Mouse (Mus musculus) bone marrow macrophage, adult 2 months (primary cell): ENCODE data around the gene Dhx32. TPM values are rescaled to one million over a fixed set of nuclear protein-coding genes. Genes with fewer than 3 reads are reported as not detected.

Experiments used
- H3K27ac ChIP-seq: 2 replicates; pipeline ENCODE4 v1.5.1; 2012; ENCODE audit warnings: low read depth, low read length; ENCODE audit not compliant: insufficient read depth
- H3K4me1 ChIP-seq: 2 replicates; pipeline ENCODE4 v1.6.1; 2012; ENCODE audit warnings: low read length; ENCODE audit not compliant: control insufficient read depth, insufficient read depth
- H3K4me3 ChIP-seq: 2 replicates; pipeline ENCODE4 v1.5.1; 2012; ENCODE audit warnings: mild to moderate bottlenecking, low read length, moderate library complexity; ENCODE audit not compliant: insufficient read depth
- CTCF ChIP-seq: IDR thresholded peaks from 2 replicates; pipeline ENCODE4 v1.5.1; 2012; ENCODE audit warnings: low read depth, mild to moderate bottlenecking, low read length, moderate library complexity
- POLR2A ChIP-seq: IDR thresholded peaks from 2 replicates; pipeline ENCODE4 v1.6.1; 2012; ENCODE audit warnings: mild to moderate bottlenecking, low read depth, low read length, borderline replicate concordance
- polyA plus RNA-seq: library from polyadenylated mRNA; stranded (reverse); fragments of >200 nt; gene quantifications from 2 replicates; pipeline ENCODE4 v1.2.4, GENCODE M21; 2012; ENCODE audit not compliant: missing spikeins, insufficient read depth, insufficient read length

Gene Dhx32
- polyA plus RNA-seq, 1 experiment, result 13.7 TPM

GRCm38 (mm10) chr7:133758716-133759115 is 23.8 kb downstream of the Dhx32 start:
- Histone ChIP-seq H3K4me3 (no peak overlapping the region), H3K27ac (no peak overlapping the region), H3K4me1 (peaks cover 9% of the 10 kb centered on the region)
- TF ChIP-seq POLR2A (no peak), CTCF (no peak; the same call in 1 of the 2 replicates)

GRCm38 (mm10) chr7:133757961-133758455 is 24.5 kb downstream of the Dhx32 start:
- Histone ChIP-seq H3K4me3 (no peak overlapping the region), H3K27ac (no peak overlapping the region), H3K4me1 (peaks cover 9% of the 10 kb centered on the region)
- TF ChIP-seq CTCF (no peak), POLR2A (no peak)

GRCm38 (mm10) chr7:133751163-133751562 is 31.4 kb downstream of the Dhx32 start:
- Histone ChIP-seq H3K27ac (no peak overlapping the region), H3K4me3 (no peak overlapping the region), H3K4me1 (no peaks in the 10 kb centered on the region)
- no peak for TF ChIP-seq POLR2A
- TF ChIP-seq CTCF, result no peak

- no peak overlapping the region for H3K4me3 ChIP-seq
- no peak overlapping the region for H3K27ac ChIP-seq
- TF ChIP-seq CTCF (no peak), POLR2A (no peak)
- H3K4me1 ChIP-seq, result no peaks in the 10 kb centered on the region
Measured at GRCm38 (mm10) chr7:133750666-133751065, 31.9 kb downstream of the Dhx32 start.

- TF ChIP-seq POLR2A (no peak), CTCF (no peak)
Measured at GRCm38 (mm10) chr7:133748753-133749152, 33.8 kb downstream of the Dhx32 start.

GRCm38 (mm10) chr7:133747372-133747771 is 35.2 kb downstream of the Dhx32 start:
- Histone ChIP-seq H3K4me1 (peaks cover 22% of the 10 kb centered on the region), H3K27ac (no peak overlapping the region), H3K4me3 (no peak overlapping the region)
- TF ChIP-seq CTCF (no peak), POLR2A (no peak)

More at GRCm38 (mm10) chr7:133748753-133749152, 33.8 kb downstream of the Dhx32 start:
- Histone ChIP-seq H3K4me3 (no peak overlapping the region), H3K4me1 (peaks cover 11% of the 10 kb centered on the region), H3K27ac (no peak overlapping the region)

- TF ChIP-seq POLR2A, result no peak
- no peak for TF ChIP-seq CTCF
- Histone ChIP-seq H3K27ac (peak overlapping the region; percentile 65), H3K4me3 (no peak overlapping the region), H3K4me1 (peaks cover 22% of the 10 kb centered on the region)
Measured at GRCm38 (mm10) chr7:133744701-133745100, 37.8 kb downstream of the Dhx32 start.

- Histone ChIP-seq H3K27ac (peak overlapping the region; percentile 65), H3K4me1 (peaks cover 22% of the 10 kb centered on the region), H3K4me3 (no peak overlapping the region)
- TF ChIP-seq CTCF (no peak), POLR2A (no peak)
Measured at GRCm38 (mm10) chr7:133744209-133744608, 38.3 kb downstream of the Dhx32 start.

- H3K27ac ChIP-seq, result peak overlapping the region; percentile 65
- TF ChIP-seq CTCF (no peak), POLR2A (no peak)
- no peak overlapping the region for H3K4me3 ChIP-seq
- H3K4me1 ChIP-seq, result peaks cover 22% of the 10 kb centered on the region
Measured at GRCm38 (mm10) chr7:133743611-133744010, 38.9 kb downstream of the Dhx32 start.

GRCm38 (mm10) chr7:133742530-133743325 is 39.8 kb downstream of the Dhx32 start:
- peaks cover 22% of the 10 kb centered on the region for H3K4me1 ChIP-seq
- H3K27ac ChIP-seq, result no peak overlapping the region
- no peak for TF ChIP-seq POLR2A
- no peak for TF ChIP-seq CTCF
- no peak overlapping the region for H3K4me3 ChIP-seq

GRCm38 (mm10) chr7:133740558-133740957 is 42.0 kb downstream of the Dhx32 start:
- Histone ChIP-seq H3K4me3 (no peak overlapping the region), H3K4me1 (peaks cover 22% of the 10 kb centered on the region), H3K27ac (no peak overlapping the region)
- no peak for TF ChIP-seq POLR2A
- TF ChIP-seq CTCF, result no peak
